Mouse (Mus musculus) ES-E14 (cell line): ENCODE measurements at regions not wholly inside any gene's neighbourhood (a gene's known extent, or its start where the extent isn't known, plus 50 kb on each side); places are given as distances from the start of the nearest gene placed in this dataset.

ENCODE experiments used
- DNase-seq: peaks from one replicate; pipeline ENCODE4 v3.0.0-alpha.2; 2013; ENCODE audit warnings: low read depth, low spot score
- H3K27ac ChIP-seq: 2 replicates; pipeline ENCODE4 v1.5.1; 2012; ENCODE audit warnings: low read depth, mild to moderate bottlenecking, low read length, moderate library complexity, mixed read lengths; ENCODE audit not compliant: poor library complexity, insufficient read depth, severe bottlenecking
- H3K36me3 ChIP-seq: 2 replicates; pipeline ENCODE4 v1.6.1; 2012; ENCODE audit warnings: mild to moderate bottlenecking, low read length, moderate library complexity, mixed read lengths; ENCODE audit not compliant: control insufficient read depth, poor library complexity, insufficient read depth, severe bottlenecking
- H3K4me1 ChIP-seq, 2 experiments: fragments of 150-350 bp in 1 of 2; sonication (generic) in 1 of 2; 2 replicates each; pipeline ENCODE4 v1.6.1; 2012; ENCODE audit warnings: low read length in 2 of 2, mild to moderate bottlenecking in 1 of 2, mixed read lengths in 1 of 2; ENCODE audit not compliant: control insufficient read depth in 2 of 2, insufficient read depth in 2 of 2, poor library complexity in 1 of 2
- H3K4me3 ChIP-seq, 2 experiments: fragments of 150-350 bp in 1 of 2; sonication (generic) in 1 of 2; 2 replicates each; pipeline ENCODE4 v1.5.1; 2012; ENCODE audit warnings: low read length in 2 of 2, low read depth in 1 of 2, mild to moderate bottlenecking in 1 of 2, mixed read lengths in 1 of 2; ENCODE audit not compliant: insufficient read depth in 1 of 2, poor library complexity in 1 of 2, severe bottlenecking in 1 of 2
- H3K9ac ChIP-seq: 2 replicates; pipeline ENCODE4 v1.6.1; 2012; ENCODE audit warnings: low read depth, mild to moderate bottlenecking, low read length, mixed read lengths; ENCODE audit not compliant: poor library complexity, insufficient read depth, severe bottlenecking
- H3K9me3 ChIP-seq: fragments of 150-350 bp; sonication (generic); 2 replicates; pipeline ENCODE4 v1.6.1; 2012; ENCODE audit warnings: low read depth, mild to moderate bottlenecking, low read length; ENCODE audit not compliant: control insufficient read depth, insufficient read depth
- CHD2 ChIP-seq: IDR thresholded peaks from 2 replicates; pipeline ENCODE4 v1.6.1; 2014; ENCODE audit warnings: mild to moderate bottlenecking, low read depth, low read length, inconsistent platforms
- HCFC1 ChIP-seq: IDR thresholded peaks from 2 replicates; pipeline ENCODE4 v1.6.1; 2012; ENCODE audit warnings: low read length, inconsistent platforms, borderline replicate concordance; ENCODE audit not compliant: insufficient read depth
- MAFK ChIP-seq: IDR thresholded peaks from 2 replicates; pipeline ENCODE4 v1.6.1; 2014; ENCODE audit warnings: mild to moderate bottlenecking, low read depth, low read length, inconsistent platforms; ENCODE audit not compliant: insufficient read depth
- ZC3H11A ChIP-seq: IDR thresholded peaks from 2 replicates; pipeline ENCODE4 v1.6.1; 2012; ENCODE audit warnings: low read depth, mild to moderate bottlenecking, inconsistent platforms, low read length, borderline replicate concordance
- ZNF384 ChIP-seq: IDR thresholded peaks from 2 replicates; pipeline ENCODE4 v1.6.1; 2012; ENCODE audit warnings: low read depth, low read length, inconsistent platforms
- in situ Hi-C, 2 experiments: fragments of 600-800 bp; cut with MboI; formaldehyde crosslinking; loops; one replicate each; pipeline ENCODE4 v1.15.1; 2025; ENCODE audit warnings: low sequenced_read_pairs in 2 of 2, inconsistent platforms in 1 of 2; ENCODE audit not compliant: unreplicated experiment in 2 of 2

GRCm38 (mm10) chr5:29025045-29025444, 170.7 kb upstream of the Rnf32 start:
- DNase-seq, result no peak
- H3K9ac ChIP-seq, result no peak overlapping the region
- TF ChIP-seq HCFC1, result no peak
- no peak for TF ChIP-seq ZC3H11A
- no peak for TF ChIP-seq ZNF384
- TF ChIP-seq CHD2, result no peak
- TF ChIP-seq MAFK, result no peak
- in situ Hi-C loops, result no loop called here
- no peak overlapping the region for H3K4me3 ChIP-seq
- no peaks in the 10 kb centered on the region for H3K36me3 ChIP-seq
- no peak overlapping the region for H3K27ac ChIP-seq
- H3K4me1 ChIP-seq, result no peaks in the 10 kb centered on the region
- no peaks in the 10 kb centered on the region for H3K9me3 ChIP-seq

GRCm38 (mm10) chr5:28992796-28993195, 203.0 kb upstream of the Rnf32 start:
- no peak overlapping the region for H3K9ac ChIP-seq
- no peaks in the 10 kb centered on the region for H3K36me3 ChIP-seq
- H3K4me1 ChIP-seq, result no peaks in the 10 kb centered on the region
- no peak for DNase-seq
- in situ Hi-C loops, result no loop called here
- no peak overlapping the region for H3K27ac ChIP-seq
- no peak overlapping the region for H3K4me3 ChIP-seq
- no peak for TF ChIP-seq MAFK
- no peak for TF ChIP-seq ZNF384
- no peak for TF ChIP-seq HCFC1
- TF ChIP-seq CHD2, result no peak
- no peak for TF ChIP-seq ZC3H11A
- no peaks in the 10 kb centered on the region for H3K9me3 ChIP-seq

GRCm38 (mm10) chr5:28979932-28980331, 215.9 kb upstream of the Rnf32 start:
- H3K27ac ChIP-seq, result no peak overlapping the region
- in situ Hi-C loops, result no loop called here
- no peak for TF ChIP-seq CHD2
- TF ChIP-seq ZC3H11A, result no peak
- no peak for TF ChIP-seq MAFK
- TF ChIP-seq ZNF384, result no peak
- no peak for TF ChIP-seq HCFC1
- DNase-seq, result no peak
- H3K4me3 ChIP-seq, result no peak overlapping the region
- no peak overlapping the region for H3K9ac ChIP-seq
- H3K9me3 ChIP-seq, result no peaks in the 10 kb centered on the region
- no peaks in the 10 kb centered on the region for H3K4me1 ChIP-seq
- H3K36me3 ChIP-seq, result no peaks in the 10 kb centered on the region

- Histone ChIP-seq H3K27ac (no peak overlapping the region), H3K4me1 (no peaks in the 10 kb centered on the region), H3K4me3 (no peak overlapping the region), H3K9ac (no peak overlapping the region), H3K36me3 (no peaks in the 10 kb centered on the region), H3K9me3 (no peaks in the 10 kb centered on the region)
- DNase-seq, result no peak
- in situ Hi-C loops, result no loop called here
- TF ChIP-seq MAFK (peak; percentile 92), ZC3H11A (no peak)
Observed at GRCm38 (mm10) chr5:28970404-28970803, 225.4 kb upstream of the Rnf32 start.

- Histone ChIP-seq H3K9ac (no peak overlapping the region), H3K27ac (no peak overlapping the region), H3K9me3 (no peaks in the 10 kb centered on the region), H3K36me3 (no peaks in the 10 kb centered on the region), H3K4me3 (no peak overlapping the region), H3K4me1 (no peaks in the 10 kb centered on the region)
- in situ Hi-C loops, result no loop called here
- no peak for TF ChIP-seq ZNF384
- no peak for TF ChIP-seq CHD2
- TF ChIP-seq ZC3H11A, result no peak
- TF ChIP-seq MAFK, result no peak
- TF ChIP-seq HCFC1, result no peak
- DNase-seq, result peak; percentile 17
Observed at GRCm38 (mm10) chr5:28955036-28955435, 240.8 kb upstream of the Rnf32 start.
